Mouse (Mus musculus): ENCODE measurements around the gene Tnrc6a.

- no peak for TF ChIP-seq CTCF (IDR thresholded peaks at IDR 0.05; ENCODE audit: borderline replicate concordance, extremely low read depth, insufficient read depth, insufficient read length)
- TF ChIP-seq POLR2A (IDR thresholded peaks at IDR 0.05; ENCODE audit: borderline replicate concordance, extremely low read depth, insufficient read depth, insufficient read length, poor library complexity, severe bottlenecking), result no peak
Observed at GRCm38 (mm10) chr7:123240064-123240463, 116.4 kb downstream of the Tnrc6a start.

Data from brain, embryonic 14.5 days (tissue).